Mouse (Mus musculus) kidney, adult 2 months (tissue): ENCODE data around the gene Pi4k2a.

ENCODE experiments used
- CTCF ChIP-seq: fragments of 200-500 bp; conservative IDR thresholded peaks from 2 replicates; pipeline ENCODE4 v1.5.1; 2011; ENCODE audit warnings: low read depth, mild to moderate bottlenecking, control low read depth, low read length, moderate library complexity, mixed read lengths; ENCODE audit not compliant: insufficient read depth, insufficient read length
- POLR2A ChIP-seq: fragments of 200-500 bp; IDR thresholded peaks from one replicate; pipeline ENCODE4 v1.6.1; 2011; ENCODE audit warnings: low read depth, low read length, control low read depth

DNA sequence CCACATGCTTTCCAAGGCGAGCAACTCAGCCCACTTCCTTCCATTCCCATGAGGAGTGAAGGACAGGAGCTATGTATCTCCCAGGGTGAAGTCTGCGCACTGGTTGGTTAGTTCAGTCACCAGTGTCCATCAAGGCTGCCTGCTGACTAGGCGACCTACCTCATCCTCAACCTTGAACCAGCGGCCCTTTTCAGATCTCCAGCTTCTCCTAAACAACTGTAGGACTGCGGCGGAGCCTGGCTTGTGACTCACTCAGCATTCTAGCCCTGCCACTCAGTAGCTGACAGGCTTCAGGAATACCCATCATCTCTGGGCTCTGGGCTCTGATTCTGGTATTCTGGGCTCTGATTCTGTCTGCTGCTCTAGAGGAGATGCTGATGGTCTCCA is 35.9 kb downstream of the Pi4k2a start:
- TF ChIP-seq CTCF (no peak), POLR2A (no peak)
